Mouse (Mus musculus): ENCODE measurements at regions not wholly inside any gene's neighbourhood (a gene's known extent, or its start where the extent isn't known, plus 50 kb on each side); places are given as distances from the start of the nearest gene placed in this dataset.

DNA sequence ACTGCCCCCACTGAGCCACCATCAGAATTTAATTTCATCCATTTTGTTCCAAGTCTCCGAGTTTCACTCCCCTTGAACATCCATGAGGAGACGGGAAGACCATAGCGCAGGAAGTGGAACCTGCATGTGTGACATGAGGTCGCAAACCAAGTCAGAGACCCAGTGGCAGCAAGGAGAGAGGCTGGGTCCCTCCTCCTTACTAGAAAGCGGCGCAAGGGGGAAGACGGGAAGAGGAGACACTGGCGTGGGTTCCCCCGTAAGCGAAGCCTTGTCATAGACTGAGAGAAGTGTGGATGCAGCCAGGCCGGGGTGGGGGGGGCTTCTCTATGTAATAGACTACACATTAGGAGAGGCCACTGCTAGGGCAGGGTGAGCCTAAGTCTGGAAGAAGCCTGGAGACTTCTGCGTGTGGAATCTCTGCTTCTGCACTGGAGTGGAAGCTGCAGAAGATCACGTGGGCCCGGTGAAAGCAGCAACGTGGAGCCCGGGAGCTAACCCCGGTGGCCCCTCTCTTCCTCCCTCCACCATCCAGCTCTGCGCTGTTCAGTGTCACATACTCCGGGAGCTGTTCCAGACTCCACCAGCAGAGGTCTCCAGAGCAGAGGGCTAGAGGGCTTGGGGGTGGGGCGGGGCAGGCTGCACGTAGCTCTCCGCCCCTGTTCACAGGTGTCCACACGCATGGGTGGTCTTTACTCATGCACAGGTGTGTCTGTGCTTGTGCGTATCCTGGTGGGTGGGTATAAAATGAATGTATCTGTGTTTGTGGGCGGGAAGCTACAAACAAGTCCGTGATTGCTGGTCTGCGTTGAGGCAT is 159.4 kb downstream of the Zfp36l2 start:
- DNase-seq (ENCODE audit: low spot score), result peak; percentile 86

DNA sequence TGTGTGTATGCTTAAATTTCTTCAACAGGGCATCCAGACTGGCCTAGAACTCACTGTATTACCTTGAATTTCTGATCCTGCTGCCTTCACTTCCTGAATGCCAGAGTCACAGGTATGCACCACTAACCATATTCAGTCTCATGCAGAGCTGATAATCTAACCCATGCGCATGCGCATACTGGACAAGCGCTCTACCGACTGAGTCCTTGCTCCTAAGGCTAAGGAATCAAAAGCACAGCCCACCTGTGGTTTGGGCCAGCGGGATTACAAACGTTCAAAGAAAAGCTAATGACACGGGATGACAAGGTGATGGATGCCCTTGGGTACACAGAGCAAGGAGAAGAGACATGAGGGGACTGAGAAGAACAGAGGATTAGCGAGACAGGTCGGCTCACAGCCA is 160.5 kb downstream of the Zfp36l2 start:
- no peak for DNase-seq (ENCODE audit: low spot score)

DNA sequence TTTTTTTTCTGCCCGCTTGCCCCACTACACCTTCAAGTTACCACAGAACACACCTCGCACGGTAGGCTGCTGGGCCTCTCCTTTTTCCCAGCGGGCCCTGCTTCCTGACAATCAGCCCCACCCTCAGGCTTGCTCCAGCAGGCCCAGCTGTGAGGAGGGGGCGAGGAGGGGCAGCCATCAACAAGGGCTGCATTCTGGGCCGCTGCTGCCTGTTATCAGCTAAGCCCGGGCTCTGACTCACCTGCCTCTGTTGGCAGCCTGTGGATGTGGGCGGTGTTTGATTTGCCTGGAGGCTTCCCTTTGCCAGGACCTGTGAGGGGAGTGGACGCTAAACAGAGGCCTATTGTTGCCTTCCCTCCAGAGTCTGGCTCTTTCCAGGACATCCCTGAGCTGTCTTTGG is 161.6 kb downstream of the Zfp36l2 start:
- DNase-seq (ENCODE audit: low spot score), result no peak

DNA sequence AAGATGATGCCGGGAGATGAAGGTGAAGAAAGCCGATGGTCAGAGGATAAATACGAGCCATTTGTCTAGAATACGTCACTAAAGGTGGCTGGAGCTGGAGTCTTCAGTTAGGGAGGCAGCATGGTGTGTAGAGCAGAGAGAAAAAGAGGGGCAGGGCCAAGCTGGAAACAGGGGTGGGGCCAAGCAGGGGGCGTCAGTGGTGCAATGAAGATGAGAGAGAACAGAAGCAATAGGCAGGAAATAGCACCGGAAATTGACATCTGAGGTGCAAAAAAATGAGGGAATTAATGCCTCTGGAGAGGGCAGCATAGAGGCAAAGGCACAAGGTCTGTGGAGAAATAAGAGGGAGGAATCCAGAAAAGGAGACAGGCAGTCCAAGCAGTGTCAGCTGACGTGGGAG is 165.4 kb downstream of the Zfp36l2 start:
- no peak for DNase-seq (ENCODE audit: low spot score)

DNA sequence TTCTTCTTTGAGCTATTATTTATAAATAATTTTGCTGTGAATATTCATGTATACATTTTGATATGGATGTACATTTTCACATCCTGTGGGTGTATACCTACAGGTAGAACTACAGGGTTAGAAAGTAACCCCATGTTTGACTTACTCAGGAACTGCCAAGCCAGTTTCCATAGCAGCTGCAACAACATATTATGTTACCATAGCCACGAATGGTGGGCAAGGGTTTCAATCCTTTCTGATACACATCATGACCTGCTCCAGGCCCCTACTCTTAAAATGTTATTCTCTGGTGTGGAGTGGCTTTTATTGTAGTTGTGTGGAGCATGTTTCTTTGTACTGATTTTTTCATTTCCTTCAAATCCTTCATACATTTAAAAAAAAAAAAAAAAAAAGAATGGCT is 168.9 kb downstream of the Zfp36l2 start:
- no peak for DNase-seq (ENCODE audit: low spot score)

DNA sequence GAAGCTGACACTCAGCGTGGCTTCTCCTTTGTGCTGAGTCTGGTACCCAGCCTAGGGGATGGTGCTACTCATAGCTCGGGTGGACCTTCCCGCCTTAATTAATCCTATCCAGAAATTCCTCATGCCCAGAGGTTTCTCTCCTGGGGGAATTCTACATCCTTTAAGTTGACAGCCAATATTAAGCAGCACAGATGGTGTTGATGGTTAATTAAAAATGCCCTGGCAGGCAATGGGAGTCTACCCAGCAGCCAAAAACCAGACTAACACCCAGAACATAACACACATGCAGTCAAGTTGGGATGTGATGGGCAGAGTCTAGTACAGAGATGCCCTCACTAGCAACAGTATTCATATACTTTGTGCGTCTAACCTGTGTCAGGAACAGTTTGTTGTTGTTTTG is 169.9 kb downstream of the Zfp36l2 start:
- no peak for DNase-seq (ENCODE audit: low spot score)

DNA sequence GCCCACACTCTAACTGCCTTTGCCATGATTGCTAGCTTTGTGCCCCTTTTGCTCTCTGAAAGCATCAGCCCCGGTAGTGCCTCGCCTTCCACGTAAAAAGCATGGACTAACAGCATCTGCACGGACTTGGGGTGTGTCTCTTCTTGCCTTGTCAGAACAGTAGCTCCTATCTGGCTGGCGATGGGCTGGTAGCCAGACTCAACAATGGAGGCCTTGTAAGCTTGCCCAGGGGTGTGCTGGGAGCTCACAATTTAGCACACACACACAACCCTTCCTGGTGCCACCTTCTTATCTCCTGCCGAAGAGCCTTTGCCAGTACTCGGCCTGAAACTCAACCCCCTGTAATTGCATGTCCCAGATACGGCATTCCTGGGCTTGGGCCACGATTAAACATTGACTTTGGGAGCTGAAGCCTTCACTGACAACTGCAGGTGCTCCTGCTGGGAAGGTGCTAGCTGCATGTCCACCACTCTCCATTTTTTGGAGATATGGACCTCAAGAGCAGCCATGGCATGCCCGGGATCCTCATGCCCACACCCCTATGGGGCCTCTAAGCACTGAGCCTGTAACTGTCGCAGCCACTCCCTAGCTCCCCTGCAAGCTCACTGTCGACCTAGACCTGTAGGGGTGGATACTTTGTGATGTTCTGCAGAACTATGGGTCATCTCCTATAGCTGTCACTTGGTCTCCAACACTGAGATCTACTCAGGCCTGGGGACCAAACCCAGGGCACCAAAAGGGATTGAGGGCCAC is 166.7 kb upstream of the Haao start:
- no peak for DNase-seq (ENCODE audit: low spot score)

DNA sequence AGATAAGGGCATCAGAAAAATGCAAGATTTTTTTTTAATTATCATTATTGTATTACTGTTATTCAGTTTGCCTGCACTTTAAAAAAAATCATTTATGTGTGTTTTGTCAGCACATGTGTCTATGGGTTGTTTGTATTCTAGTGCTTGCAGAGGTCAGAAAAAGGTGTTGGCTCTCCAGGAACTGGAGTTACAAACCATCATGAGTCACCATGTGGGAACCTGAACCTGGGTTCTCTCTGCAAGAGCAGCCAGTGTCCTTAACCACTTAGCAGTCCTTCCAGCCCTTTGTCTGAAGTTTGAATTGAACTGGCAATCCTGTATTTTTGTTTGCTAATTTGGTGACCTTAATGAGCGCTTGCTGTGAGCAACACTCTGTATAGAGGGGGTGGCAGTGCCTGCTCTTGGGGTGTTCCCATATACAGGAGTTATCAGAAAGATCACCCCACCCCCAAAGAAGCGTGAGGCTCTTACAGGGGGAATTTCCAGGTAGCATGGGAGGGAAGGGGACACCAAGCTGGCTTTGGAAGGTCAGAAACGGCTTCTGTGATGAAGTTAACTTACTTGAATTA is 162.8 kb upstream of the Haao start:
- no peak for DNase-seq (ENCODE audit: low spot score)

DNA sequence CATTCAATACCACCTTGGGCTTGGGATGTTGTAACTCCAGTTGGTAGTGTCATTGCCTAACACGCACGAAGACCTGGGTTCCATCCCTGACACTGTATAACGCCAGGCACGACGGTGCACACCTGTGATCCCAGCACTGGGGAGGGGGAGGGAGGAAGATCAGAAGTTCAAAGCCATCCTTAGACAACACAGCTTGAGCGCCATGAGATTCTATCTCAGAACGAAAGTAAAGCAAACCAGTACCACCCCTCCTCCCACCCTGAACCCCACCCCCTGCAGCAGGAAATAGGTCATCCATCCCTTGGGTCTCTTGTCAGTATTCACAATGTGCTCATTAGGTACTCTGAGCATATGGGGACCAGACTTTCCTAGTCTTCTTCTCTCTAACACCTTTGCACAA is 162.2 kb upstream of the Haao start:
- no peak for DNase-seq (ENCODE audit: low spot score)

DNA sequence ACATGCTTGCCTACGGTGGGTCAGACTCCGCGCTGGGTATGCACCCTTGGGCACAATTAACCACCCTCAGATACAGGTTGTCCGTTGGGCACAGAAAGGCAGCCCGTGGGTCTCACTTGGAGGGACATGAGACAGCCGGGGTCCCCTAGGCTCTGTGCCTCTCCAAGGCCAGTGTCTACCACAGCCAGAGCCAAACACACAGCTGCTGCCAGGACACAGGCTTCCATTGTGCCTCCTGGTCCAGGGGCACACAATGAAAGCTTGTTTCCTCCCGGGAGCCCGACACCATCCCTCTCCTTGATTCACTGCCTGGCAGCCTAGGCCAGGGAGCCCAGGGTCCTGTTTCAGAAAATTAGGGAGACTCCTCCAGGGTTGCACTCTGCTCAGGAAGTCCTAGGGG is 161.4 kb upstream of the Haao start:
- DNase-seq (ENCODE audit: low spot score), result no peak

DNA sequence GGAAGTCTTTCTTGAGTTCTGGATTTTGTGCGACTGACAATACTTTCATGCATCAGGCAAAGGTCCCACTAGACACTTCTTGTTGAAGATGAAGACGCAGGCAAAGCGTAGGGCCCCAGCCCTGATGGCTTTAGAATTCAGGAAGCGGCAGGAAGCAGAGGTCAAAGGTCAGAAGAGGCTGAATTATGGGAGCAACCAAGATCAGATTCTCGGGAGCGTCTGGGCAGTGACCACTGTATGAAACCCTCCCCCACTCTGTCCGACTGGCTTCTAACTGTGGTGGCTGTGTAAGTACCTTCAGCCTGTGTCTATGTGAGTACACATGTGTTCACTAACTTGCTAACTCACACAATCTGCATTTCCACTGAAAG is 160.9 kb upstream of the Haao start:
- peak; percentile 67 for DNase-seq (ENCODE audit: low spot score)

DNA sequence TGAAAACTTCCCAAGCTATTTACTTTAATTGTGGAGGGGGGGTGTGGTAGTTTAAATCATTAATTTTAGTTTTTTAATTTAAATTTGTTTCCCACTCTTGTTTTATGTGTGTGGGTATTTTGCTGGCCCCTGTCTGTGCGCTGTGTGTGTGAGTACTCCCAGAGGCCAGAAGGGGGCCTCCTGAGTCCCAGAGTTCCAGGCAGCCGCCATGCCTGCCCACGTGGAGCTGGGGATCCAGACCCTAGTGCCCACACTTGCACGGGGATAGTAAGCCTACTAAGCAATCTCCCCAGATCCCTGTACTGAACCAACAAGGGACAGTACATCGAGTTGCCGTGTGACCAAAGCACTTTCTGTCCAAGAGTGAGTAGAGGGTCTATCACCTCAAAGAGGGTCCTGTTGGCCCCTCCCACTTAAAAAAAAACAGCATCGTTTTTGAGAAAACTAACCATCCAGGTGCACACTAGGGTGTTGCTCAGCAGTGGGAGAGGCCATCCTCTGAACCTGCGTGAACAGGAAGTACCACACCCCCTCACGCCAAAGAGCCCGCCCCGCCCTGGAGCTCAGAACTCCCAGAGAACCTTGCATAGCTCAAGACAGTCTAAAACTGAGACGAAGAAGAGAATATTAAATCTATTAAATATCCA is 160.4 kb upstream of the Haao start:
- no peak for DNase-seq (ENCODE audit: low spot score)

DNA sequence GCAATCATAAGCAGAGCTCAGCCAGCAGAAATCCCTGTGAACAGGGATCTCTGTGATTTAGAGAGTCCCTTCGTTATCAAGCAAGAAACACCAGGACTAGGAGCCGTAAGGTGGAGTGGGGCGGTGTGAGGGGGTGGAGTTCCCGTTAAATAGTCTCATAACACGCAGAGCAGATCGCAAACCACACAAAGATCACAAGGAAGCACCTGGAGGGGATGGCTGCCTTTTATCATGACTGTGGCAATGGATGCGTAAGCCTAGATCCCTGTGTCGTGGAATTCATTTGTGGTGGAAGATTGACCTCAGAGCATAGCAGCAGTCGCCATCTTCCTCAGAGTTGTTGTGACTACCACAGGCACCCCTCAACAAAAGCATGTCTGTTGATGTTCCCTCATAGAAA is 159.0 kb upstream of the Haao start:
- no peak for DNase-seq (ENCODE audit: low spot score)

DNA sequence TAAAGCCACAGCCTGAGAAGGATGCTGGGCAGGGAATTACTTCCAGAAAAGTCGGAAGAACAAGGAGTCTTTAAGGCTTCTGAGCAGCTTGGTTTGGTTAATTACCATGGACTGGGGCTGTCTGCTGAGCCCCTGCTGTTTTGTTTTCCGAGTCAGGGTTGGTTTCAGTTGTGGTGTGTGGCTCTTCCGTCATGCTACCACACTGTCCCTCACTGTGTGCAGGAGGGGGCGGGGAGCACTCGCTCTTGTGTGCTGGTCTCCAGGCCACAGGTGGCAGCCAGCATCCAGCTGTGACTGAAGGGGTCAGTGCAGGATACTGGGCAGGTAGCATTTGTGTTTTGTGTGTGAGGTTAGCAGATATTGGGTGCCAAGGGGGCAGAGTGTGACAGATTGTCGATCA is 156.5 kb upstream of the Haao start:
- DNase-seq (ENCODE audit: low spot score), result no peak

DNA sequence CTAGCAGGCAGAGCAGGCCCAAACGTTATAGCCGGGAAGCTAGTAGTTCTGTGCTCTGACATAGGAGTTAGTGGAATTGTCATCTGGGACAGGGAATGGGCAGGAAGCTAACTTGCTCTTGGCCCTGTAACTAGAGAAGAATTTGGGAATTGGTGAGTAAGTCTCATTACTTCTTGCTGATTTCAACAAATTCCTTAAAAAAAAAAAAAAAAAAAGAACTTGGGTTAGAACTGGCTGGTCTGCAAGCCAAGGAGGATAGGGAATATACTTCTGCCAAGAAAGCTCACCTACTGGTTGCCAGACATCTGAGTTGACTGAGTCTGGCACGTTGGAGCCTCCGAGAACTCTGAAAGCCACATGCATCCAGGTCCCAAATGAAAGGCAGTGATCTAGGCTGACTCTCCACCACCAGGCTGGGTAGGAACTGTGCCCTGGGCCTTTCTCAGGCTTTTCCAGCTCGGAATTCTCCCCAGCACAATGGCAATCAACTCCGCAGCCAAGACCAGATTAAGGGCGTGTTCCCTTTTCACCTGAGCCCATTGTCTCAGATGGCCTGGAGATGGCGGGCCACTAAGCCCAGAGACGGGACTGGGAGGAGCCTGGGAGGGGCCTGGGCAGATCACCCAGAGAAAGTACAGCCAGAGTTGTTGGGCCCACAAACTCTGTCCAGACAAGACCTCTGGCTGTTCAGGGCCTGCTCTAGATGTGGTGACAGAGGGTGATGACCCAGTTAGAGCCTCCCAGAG is 155.9 kb upstream of the Haao start:
- DNase-seq (ENCODE audit: low spot score), result no peak

DNA sequence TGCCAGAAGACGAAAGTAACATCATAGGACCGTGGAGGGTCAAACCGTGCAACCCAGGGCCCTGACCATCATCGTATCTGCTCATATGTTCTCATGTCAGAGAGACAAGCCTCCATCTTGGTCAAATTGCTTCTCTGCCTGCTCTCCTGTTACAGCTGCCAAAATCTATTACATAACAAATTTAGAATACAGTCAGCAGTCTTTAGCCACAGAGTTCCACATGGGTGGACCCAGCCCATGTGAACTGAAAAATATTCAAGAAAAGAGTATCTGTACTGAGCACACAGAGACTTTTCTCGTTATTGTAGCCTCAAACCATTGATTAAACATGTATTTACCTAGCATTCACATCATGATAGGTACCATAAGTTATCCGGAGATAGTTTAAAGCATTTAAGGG is 155.2 kb upstream of the Haao start:
- DNase-seq (ENCODE audit: low spot score), result no peak

DNA sequence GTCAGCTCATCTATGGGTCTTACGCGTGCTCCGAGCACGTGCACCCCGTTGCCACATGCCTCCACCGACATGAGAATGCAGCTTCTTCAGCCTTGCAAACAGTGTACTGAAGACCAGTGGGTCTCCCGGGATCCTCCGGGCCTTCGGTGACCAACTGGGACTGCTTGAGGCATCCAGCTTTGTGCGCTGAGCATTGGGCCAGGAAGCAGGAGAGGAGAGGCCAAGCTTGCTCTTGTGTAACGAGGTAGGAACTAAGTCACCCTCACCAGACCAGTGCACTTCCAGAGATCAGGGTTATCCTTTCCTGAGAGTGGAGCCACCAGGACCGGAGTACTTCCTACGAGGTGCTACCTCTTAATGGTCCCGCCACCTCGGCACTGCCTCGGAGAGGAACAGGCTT is 154.6 kb upstream of the Haao start:
- no peak for DNase-seq (ENCODE audit: low spot score)

DNA sequence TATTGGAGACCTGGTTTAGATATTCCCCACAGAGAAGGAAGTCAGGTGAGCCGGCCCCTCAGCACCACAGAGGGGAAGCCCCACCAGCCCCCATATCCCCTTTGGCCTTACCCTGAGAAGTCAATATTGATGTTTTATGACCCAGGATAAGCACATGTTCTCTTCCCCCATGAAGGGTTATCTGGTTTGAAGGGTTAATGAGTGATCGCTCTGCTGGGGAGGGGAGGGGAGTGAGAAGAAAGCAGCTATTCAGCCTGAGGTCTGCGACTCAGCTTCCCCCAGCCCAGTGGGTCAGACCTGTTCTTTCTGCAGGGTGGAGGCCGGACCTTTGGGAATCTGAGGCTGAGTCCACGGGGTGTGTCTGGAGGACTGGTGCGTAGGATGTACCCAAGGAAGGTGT is 152.4 kb upstream of the Haao start:
- DNase-seq (ENCODE audit: low spot score), result peak; percentile 80

DNA sequence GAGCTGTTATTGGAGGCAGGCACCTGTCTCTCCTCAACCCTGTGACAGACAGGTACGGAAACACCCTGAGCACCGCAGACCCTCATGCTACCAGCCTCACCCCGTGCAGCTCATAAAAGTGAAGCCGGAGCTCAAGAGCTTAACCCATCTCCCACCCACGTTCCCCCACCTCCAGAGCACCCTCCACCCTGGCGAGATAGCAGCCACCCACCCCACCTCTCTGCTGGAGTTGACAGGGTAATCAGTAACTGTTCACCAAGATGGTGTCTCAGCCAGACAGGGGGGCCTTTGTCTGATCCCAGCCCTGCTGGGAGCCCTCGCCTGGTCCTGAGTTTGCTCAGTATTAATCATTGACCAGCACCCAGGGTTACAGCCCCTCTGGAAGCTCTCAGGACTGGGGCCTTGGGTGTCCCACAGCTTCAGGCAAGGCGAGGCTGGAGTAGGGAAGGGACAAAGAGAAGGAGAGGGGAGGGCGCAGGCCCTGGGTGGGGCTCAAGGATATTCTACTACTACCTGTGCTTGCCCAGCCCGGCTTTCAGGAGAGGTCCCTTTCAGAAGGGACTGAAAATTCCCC is 151.3 kb upstream of the Haao start:
- DNase-seq (ENCODE audit: low spot score), result peak; percentile 91

DNA sequence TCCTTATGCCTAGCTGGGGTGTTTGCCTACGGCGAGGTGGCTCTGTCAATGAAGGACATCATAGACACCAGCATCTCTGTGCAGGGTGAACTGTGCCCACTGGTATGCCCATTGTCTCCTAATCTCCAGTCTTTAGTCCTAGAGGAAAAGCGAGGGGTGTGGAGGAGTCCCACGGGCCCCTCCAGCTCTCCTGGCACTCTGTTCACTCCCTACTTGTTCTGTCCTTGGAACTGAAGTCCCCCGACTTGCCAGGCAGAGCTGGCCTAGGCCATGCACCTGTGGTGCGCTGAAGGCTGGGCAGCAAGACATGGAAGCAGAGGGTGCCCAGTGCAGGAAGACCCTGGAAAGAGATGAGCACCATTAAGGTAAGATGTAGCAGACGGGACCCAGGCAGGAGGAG is 150.6 kb upstream of the Haao start:
- no peak for DNase-seq (ENCODE audit: low spot score)

DNA sequence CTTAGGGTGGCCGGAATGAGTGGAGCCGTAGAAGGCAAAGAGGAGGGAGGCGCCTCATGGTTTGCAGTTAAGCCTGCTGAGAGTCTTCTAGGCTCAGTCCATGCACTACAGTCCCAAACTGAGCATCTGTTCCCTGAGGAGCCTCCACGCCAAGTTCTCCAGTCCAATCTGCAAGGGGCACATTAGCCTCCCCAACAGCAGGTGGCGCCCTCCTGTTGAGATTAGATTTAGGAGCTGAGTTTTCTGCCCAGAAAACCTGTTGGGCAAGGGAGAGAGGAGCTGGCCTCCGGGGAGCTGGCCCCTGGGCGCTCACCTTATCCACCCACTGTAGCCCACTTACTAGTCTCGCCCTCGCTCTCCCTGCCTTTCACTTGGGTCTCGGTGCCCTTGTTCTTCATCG is 150.0 kb upstream of the Haao start:
- peak; percentile 56 for DNase-seq (ENCODE audit: low spot score)

DNA sequence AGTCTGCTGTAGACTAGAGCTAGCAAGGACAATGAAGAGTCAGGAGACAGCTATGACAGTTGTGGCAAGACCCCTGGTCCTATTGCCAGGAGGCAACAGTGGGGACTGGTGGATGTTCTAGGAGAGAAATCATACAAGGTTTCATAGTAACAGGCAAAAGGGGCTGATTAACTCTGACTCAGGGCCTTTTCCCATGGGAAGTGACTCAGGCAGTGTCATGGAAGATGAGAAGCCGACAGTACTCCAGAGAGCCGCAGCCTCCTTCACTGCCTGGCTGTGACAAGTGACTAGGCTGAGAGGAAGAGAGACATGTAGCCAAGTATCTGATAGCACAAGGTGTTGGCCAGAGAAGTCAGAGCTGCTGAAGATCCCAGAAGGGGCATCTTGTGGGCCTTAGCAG is 145.3 kb upstream of the Haao start:
- DNase-seq (ENCODE audit: low spot score), result no peak

Measured in yolk sac, embryonic 10.5 days (tissue).